Mouse (Mus musculus) cortical plate, adult 2 months (tissue): ENCODE measurements around the gene Gm7971. TPM values are rescaled to one million over a fixed set of nuclear protein-coding genes. Genes with fewer than 3 reads are reported as not detected.
"Not testable (repeated sequence)": the region's sequence is repeated elsewhere in the genome, so short reads cannot be mapped to it uniquely, and the experiment has no call there.

Experiments
- H3K27ac ChIP-seq: fragments of 200-500 bp; 2 replicates; pipeline ENCODE4 v1.5.1; 2012; ENCODE audit warnings: low read length, control low read depth, inconsistent platforms; ENCODE audit not compliant: insufficient read depth
- H3K4me1 ChIP-seq: fragments of 200-500 bp; 2 replicates; pipeline ENCODE4 v1.6.1; 2011; ENCODE audit warnings: low read length; ENCODE audit not compliant: control insufficient read depth, insufficient read depth
- H3K4me3 ChIP-seq: fragments of 200-500 bp; 2 replicates; pipeline ENCODE4 v1.5.1; 2011; ENCODE audit warnings: mild to moderate bottlenecking, low read length, control low read depth; ENCODE audit not compliant: insufficient read depth
- polyA plus RNA-seq: library from polyadenylated mRNA; depleted of rRNA; stranded (reverse); fragments of >200 nt; gene quantifications from 2 replicates; pipeline ENCODE4 v1.2.3, GENCODE M21; 2012; rRNA removed

The Gm7971 gene
- not detected in 2 replicates for polyA plus RNA-seq

- H3K4me1 ChIP-seq, H3K27ac ChIP-seq, H3K4me3 ChIP-seq: not testable (repeated sequence)
Measured at GRCm38 (mm10) chr5:95594775-95595174, at the start of gene Gm7971. Gene Gm7971 (minus strand): TSS chr5:95594875.

Other genes starting within 250 kb of the Gm7971 start
- gene D5Ertd577e, start 138.1 kb downstream of the Gm7971 start, polyA plus RNA-seq: not detected in 2 replicates
- gene Gm3286, start 84.1 kb downstream of the Gm7971 start, polyA plus RNA-seq: not detected in 2 replicates
- gene Gm7978, start 141.3 kb upstream of the Gm7971 start, polyA plus RNA-seq: not detected in 2 replicates
- not detected in 2 replicates for gene Gm7982, start 147.1 kb upstream of the Gm7971 start, polyA plus RNA-seq
- gene E330014E10Rik, start 181.1 kb upstream of the Gm7971 start, polyA plus RNA-seq: not detected in 2 replicates